Mouse (Mus musculus) embryonic facial prominence, embryonic 11.5 days (tissue): ENCODE data around the gene Slc30a6. TPM values are rescaled to one million over a fixed set of nuclear protein-coding genes. Genes with fewer than 3 reads are reported as not detected.
A peak's percentile ranks its signal among the peaks of the same experiment; 100 is the strongest.

ENCODE experiments used
- ATAC-seq: fragments of 200-750 bp; cut with Nextera tagmentation; replicated peaks from 2 replicates; pipeline ENCODE4 v1.8.0; 2017; ENCODE audit warnings: low read depth; ENCODE audit not compliant: insufficient number of reproducible peaks, low FRiP score, low TSS enrichment
- DNase-seq: peaks from one replicate; pipeline ENCODE4 v3.0.0-alpha.2; 2015; ENCODE audit warnings: low spot score
- H3K27ac ChIP-seq: fragments of 300-500 bp; sonication (generic); replicated peaks from 2 replicates; pipeline ENCODE4 v1.5.1; 2014; ENCODE audit warnings: mild to moderate bottlenecking, low read depth, low read length, control low read depth
- H3K27me3 ChIP-seq: fragments of 300-500 bp; sonication (generic); 2 replicates; pipeline ENCODE4 v1.6.1; 2014; ENCODE audit warnings: mild to moderate bottlenecking, low read length, moderate library complexity, mixed read lengths; ENCODE audit not compliant: control insufficient read depth, insufficient read depth
- H3K36me3 ChIP-seq: fragments of 300-500 bp; sonication (generic); replicated peaks from 2 replicates; pipeline ENCODE4 v1.6.1; 2014; ENCODE audit warnings: low read depth, mild to moderate bottlenecking, low read length, moderate library complexity, mixed read lengths; ENCODE audit not compliant: control insufficient read depth, insufficient read depth
- H3K4me1 ChIP-seq: fragments of 300-500 bp; sonication (generic); 2 replicates; pipeline ENCODE4 v1.6.1; 2014; ENCODE audit warnings: low read length, mixed read lengths; ENCODE audit not compliant: control insufficient read depth, insufficient read depth
- H3K4me2 ChIP-seq: fragments of 300-500 bp; sonication (generic); 2 replicates; pipeline ENCODE4 v1.6.1; 2014; ENCODE audit warnings: low read depth, mild to moderate bottlenecking, control low read depth, low read length, moderate library complexity
- H3K4me3 ChIP-seq: fragments of 300-500 bp; sonication (generic); 2 replicates; pipeline ENCODE4 v1.5.1; 2014; ENCODE audit warnings: low read depth, low read length, control low read depth
- H3K9ac ChIP-seq: fragments of 300-500 bp; sonication (generic); replicated peaks from 2 replicates; pipeline ENCODE4 v1.6.1; 2014; ENCODE audit warnings: mild to moderate bottlenecking, control low read depth, low read length
- H3K9me3 ChIP-seq: fragments of 300-500 bp; sonication (generic); replicated peaks from 2 replicates; pipeline ENCODE4 v1.6.1; 2016; ENCODE audit warnings: mild to moderate bottlenecking, low read length, inconsistent platforms, mixed read lengths; ENCODE audit not compliant: control insufficient read depth
- WGBS: fragments of 180-500 bp; shearing (Covaris S2); extraction: QIAGEN DNeasy Blood & Tissue Kit; methylation state at CpG from one replicate; pipeline ENCODE4 v1.1.7; 2014; 5-methylcytosine and 5-hydroxymethylcytosine counted together
- polyA plus RNA-seq: library from polyadenylated mRNA; unstranded; fragments of >200 nt; fragmentation: Nextera tagmentation; extraction: Ambion mirVana; gene quantifications from 2 replicates; pipeline ENCODE4 v1.2.1, GENCODE M21; 2014

Gene Slc30a6
- polyA plus RNA-seq, 1 experiment from 2014 or later: 34.4 TPM

- Histone ChIP-seq H3K4me1 (no peaks in the 10 kb centered on the region), H3K9ac (no peak overlapping the region), H3K27me3 (no peaks in the 10 kb centered on the region), H3K27ac (no peak overlapping the region), H3K4me2 (no peak overlapping the region), H3K4me3 (no peak overlapping the region), H3K36me3 (no peaks in the 10 kb centered on the region), H3K9me3 (no peaks in the 10 kb centered on the region)
- no peak for DNase-seq
- 89% methylated on average over 2 of the region's 2 CpGs for WGBS
- ATAC-seq: no peak
Measured at GRCm38 (mm10) chr17:74397173-74397572, 1.8 kb downstream of the Slc30a6 start.

- no peak for ATAC-seq
- no peak overlapping the region for H3K4me3 ChIP-seq
- no peaks in the 10 kb centered on the region; the same call in none of the 2 replicates for H3K36me3 ChIP-seq
- H3K27ac ChIP-seq: no peak overlapping the region
- H3K4me2 ChIP-seq: no peak overlapping the region
- no peaks in the 10 kb centered on the region for H3K9me3 ChIP-seq
- H3K27me3 ChIP-seq: no peaks in the 10 kb centered on the region
- DNase-seq: no peak
- WGBS: 93% methylated on average over 12 of the region's 12 CpGs
- H3K9ac ChIP-seq: no peak overlapping the region
- no peaks in the 10 kb centered on the region for H3K4me1 ChIP-seq
Measured at GRCm38 (mm10) chr17:74402486-74403222, 7.2 kb downstream of the Slc30a6 start.

- no peaks in the 10 kb centered on the region for H3K9me3 ChIP-seq
- H3K27me3 ChIP-seq: no peaks in the 10 kb centered on the region
- ATAC-seq: no peak
- H3K27ac ChIP-seq: no peak overlapping the region
- H3K4me1 ChIP-seq: no peaks in the 10 kb centered on the region
- no peak overlapping the region for H3K9ac ChIP-seq
- 89% methylated on average over 8 of the region's 8 CpGs for WGBS
- no peak overlapping the region for H3K4me3 ChIP-seq
- no peaks in the 10 kb centered on the region; the same call in none of the 2 replicates for H3K36me3 ChIP-seq
- no peak overlapping the region for H3K4me2 ChIP-seq
- no peak for DNase-seq
Measured at GRCm38 (mm10) chr17:74406487-74406886, 11.1 kb downstream of the Slc30a6 start.

- Histone ChIP-seq H3K27ac (no peak overlapping the region), H3K4me2 (no peak overlapping the region), H3K4me3 (no peak overlapping the region), H3K9me3 (no peaks in the 10 kb centered on the region), H3K27me3 (no peaks in the 10 kb centered on the region), H3K36me3 (no peaks in the 10 kb centered on the region; the same call in 1 of the 2 replicates), H3K9ac (no peak overlapping the region), H3K4me1 (no peaks in the 10 kb centered on the region)
- DNase-seq (peak; percentile 13), ATAC-seq (no peak)
- 68% methylated on average over 4 of the region's 4 CpGs for WGBS
Measured at GRCm38 (mm10) chr17:74409722-74410121, 14.3 kb downstream of the Slc30a6 start.

GRCm38 (mm10) chr17:74413324-74413723 lies 17.9 kb downstream of the Slc30a6 start:
- H3K27ac ChIP-seq: no peak overlapping the region
- DNase-seq (no peak), ATAC-seq (no peak)
- no peak overlapping the region for H3K4me3 ChIP-seq
- H3K9me3 ChIP-seq: no peaks in the 10 kb centered on the region
- H3K4me1 ChIP-seq: no peaks in the 10 kb centered on the region
- no peaks in the 10 kb centered on the region for H3K27me3 ChIP-seq
- H3K9ac ChIP-seq: no peak overlapping the region
- no peaks in the 10 kb centered on the region; the same call in 1 of the 2 replicates for H3K36me3 ChIP-seq
- WGBS: 82% methylated on average over 8 of the region's 8 CpGs
- H3K4me2 ChIP-seq: no peak overlapping the region

- Histone ChIP-seq H3K4me2 (no peak overlapping the region), H3K27ac (no peak overlapping the region), H3K36me3 (no peaks in the 10 kb centered on the region; the same call in 1 of the 2 replicates), H3K27me3 (no peaks in the 10 kb centered on the region), H3K4me1 (no peaks in the 10 kb centered on the region), H3K9me3 (no peaks in the 10 kb centered on the region), H3K9ac (no peak overlapping the region), H3K4me3 (no peak overlapping the region)
- WGBS: 68% methylated on average over 1 of the region's 1 CpGs
- ATAC-seq: no peak
- DNase-seq: no peak
Measured at GRCm38 (mm10) chr17:74414671-74415070, 19.3 kb downstream of the Slc30a6 start.

GRCm38 (mm10) chr17:74416841-74417360 lies 21.5 kb downstream of the Slc30a6 start:
- DNase-seq: no peak
- H3K36me3 ChIP-seq: no peaks in the 10 kb centered on the region; the same call in 1 of the 2 replicates
- H3K27ac ChIP-seq: no peak overlapping the region
- H3K4me2 ChIP-seq: no peak overlapping the region
- ATAC-seq: no peak
- no peak overlapping the region for H3K9ac ChIP-seq
- 89% methylated on average over 8 of the region's 8 CpGs for WGBS
- H3K4me1 ChIP-seq: no peaks in the 10 kb centered on the region
- no peaks in the 10 kb centered on the region for H3K9me3 ChIP-seq
- no peaks in the 10 kb centered on the region for H3K27me3 ChIP-seq
- no peak overlapping the region for H3K4me3 ChIP-seq

- ATAC-seq (no peak), DNase-seq (no peak)
- Histone ChIP-seq H3K9me3 (no peaks in the 10 kb centered on the region), H3K4me2 (no peak overlapping the region), H3K36me3 (peaks cover 3% of the 10 kb centered on the region), H3K9ac (no peak overlapping the region), H3K27me3 (no peaks in the 10 kb centered on the region), H3K27ac (no peak overlapping the region), H3K4me1 (no peaks in the 10 kb centered on the region), H3K4me3 (no peak overlapping the region)
- 13% methylated on average over 4 of the region's 4 CpGs for WGBS
Measured at GRCm38 (mm10) chr17:74418171-74418570, 22.8 kb downstream of the Slc30a6 start.
